Mouse (Mus musculus): ENCODE data around the gene Shc2. TPM values are rescaled to one million over a fixed set of nuclear protein-coding genes. Genes with fewer than 3 reads are reported as not detected.

Shc2 gene
- polyA plus RNA-seq, 1 experiment = 54.9 TPM

DNA sequence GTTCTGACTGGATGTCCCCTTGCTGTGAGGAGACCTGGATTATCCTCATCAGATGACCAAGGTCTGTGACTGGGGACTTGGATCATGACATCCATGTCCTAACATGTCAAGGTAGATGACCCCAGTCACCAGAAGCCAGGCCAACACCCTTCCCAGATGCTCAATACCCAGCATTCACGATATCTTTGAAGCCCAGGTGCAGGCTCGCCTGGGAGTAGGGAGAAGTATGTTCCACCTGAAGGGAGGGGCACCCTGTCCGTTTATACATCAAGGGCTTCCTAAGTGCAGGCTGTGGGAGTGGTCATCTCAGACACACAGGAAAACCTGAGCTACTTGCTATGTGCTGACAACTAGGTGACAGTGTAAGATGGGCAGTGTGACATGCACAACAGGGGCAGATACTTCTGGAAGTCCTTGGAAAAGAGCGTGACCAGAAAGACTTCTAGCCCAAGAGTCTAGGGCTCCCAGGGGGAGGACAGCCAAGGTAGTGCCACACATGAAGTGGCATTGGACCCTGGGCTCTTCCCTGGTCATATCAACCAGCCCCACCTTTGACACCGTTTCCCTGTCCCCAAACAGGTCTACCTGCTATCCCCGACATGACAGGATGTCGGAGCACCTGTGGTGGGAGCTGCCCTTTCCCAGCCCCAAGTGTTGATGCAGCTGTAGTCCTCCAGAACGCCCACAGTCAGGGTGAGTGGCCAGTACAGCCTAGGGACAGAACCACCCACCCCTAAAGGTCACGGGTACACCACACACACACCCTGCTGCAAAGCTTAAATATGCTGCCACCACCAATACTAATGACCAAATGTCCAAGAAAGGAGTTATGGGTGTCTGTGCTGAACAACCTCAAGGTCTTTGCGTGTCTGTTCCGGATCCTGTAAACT, 43.1 kb upstream of the Shc2 start:
- TF ChIP-seq CTCF (IDR thresholded peaks at IDR 0.05; ENCODE audit: borderline replicate concordance, extremely low read depth, insufficient read depth, insufficient read length) (no peak), POLR2A (IDR thresholded peaks at IDR 0.05; ENCODE audit: borderline replicate concordance, extremely low read depth, insufficient read depth, insufficient read length, poor library complexity, severe bottlenecking) (no peak)
- no peak for DNase-seq (ENCODE audit: low read depth)

DNA sequence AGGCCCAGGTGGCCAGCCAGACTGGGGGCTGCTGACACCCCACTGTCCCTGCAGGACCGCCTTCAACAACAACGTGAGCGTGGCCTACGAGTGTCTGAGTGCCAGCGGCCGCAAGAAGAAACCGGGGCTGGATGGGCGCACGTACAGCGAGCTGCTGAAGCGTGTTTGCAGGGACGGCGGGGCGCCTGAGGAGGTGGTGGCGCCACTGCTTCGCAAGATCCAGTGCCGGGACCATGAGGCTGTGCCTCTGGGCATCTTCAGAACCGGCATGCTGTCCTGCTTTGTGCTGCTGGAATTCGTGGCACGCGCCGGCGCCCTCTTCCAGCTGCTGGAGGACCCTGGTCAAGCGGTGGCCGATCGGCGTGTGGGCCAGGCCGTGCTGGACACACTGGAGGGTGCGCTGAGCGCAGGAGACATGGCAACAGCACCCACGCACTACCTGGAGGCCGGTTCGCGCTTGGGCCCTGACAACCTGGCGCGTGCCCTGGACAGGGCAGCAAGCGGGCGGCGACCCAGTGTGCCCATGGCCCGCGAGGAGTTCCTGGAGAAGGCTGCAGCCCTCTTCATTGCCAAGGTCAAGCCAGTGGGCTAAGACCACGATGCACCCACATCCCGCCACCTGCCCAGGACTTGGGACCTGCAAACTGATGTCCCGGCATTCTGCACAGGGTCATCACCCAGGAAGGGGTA, 37.8 kb upstream of the Shc2 start:
- DNase-seq (ENCODE audit: low read depth) = no peak
- TF ChIP-seq CTCF (IDR thresholded peaks at IDR 0.05; ENCODE audit: borderline replicate concordance, extremely low read depth, insufficient read depth, insufficient read length) (no peak), POLR2A (IDR thresholded peaks at IDR 0.05; ENCODE audit: borderline replicate concordance, extremely low read depth, insufficient read depth, insufficient read length, poor library complexity, severe bottlenecking) (no peak)

DNA sequence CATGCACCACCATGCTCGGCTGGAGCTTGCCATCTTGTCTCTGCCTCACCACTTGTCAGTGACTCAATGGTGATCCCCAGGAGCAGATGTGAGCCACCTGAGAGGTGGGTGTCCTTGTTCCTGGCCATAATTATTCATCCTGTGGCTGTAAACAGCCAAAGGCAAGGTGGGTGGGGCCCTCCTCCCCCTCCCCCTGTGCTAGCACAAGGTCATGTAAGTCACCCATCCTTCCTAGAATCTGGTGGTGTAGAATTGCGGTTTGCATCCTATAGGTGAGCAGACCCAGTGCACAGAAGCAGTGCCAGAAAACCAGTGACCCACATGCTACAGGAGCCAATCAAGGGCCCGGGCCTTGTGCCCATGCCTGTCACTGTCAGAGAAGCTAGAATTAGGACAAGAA, 35.3 kb upstream of the Shc2 start:
- DNase-seq (ENCODE audit: low read depth) = no peak
- TF ChIP-seq CTCF (IDR thresholded peaks at IDR 0.05; ENCODE audit: borderline replicate concordance, extremely low read depth, insufficient read depth, insufficient read length) = no peak
- no peak for TF ChIP-seq POLR2A (IDR thresholded peaks at IDR 0.05; ENCODE audit: borderline replicate concordance, extremely low read depth, insufficient read depth, insufficient read length, poor library complexity, severe bottlenecking)

DNA sequence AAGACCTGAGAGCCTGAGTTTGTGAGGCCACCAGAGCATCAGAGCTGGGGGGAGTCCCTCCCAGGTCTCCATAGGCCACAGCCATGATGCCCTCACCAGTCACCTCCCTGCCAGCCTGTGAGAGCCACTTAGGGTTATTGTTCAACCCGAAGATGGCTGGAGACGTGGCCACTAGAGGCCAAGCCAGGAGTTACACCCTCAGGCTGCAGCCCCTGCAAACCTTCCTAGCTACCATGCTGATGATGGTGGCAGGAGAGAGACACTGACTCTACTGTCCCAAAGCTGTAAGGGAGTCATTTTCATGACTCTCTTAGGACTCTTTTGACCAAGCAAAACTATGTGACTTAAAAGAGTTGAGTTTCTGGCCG, 34.4 kb upstream of the Shc2 start:
- DNase-seq (ENCODE audit: low read depth) = no peak

DNA sequence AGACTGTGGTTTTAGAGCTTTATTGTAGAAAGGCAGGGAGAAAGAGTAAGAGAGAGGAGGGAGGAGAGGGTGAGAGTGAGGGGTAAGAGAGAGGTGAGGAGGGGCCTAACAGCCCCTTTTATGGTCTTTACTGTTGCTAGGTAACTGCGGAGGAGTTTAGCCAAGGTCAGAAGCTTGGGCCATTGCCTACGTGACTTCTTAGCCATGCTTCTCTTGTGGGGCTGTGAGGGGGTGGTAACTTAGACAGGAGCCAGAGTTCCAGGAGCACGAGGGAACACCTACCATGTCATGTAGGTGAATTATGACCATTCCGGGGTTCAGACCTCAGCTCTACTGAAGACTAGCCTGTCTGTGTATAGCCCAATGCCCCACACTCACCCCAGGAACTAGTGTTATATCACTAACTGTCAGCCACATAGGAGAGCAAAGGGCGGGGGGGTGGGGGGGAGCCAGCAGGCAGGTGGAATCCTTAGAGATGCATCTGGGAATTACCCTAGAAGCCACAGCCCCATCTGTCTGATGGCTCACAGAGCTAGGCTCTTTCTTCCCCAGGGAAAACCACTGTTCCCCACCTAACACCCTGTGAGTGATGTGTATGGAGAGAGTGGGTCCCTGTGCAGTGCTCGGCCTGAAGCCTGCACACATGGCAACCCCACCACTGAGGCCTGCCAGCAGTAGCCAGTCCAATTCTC, 33.8 kb upstream of the Shc2 start:
- DNase-seq (ENCODE audit: low read depth) = no peak

More for the DNA sequence above, 34.4 kb upstream of the Shc2 start:
- TF ChIP-seq CTCF (IDR thresholded peaks at IDR 0.05; ENCODE audit: borderline replicate concordance, extremely low read depth, insufficient read depth, insufficient read length) = no peak
- TF ChIP-seq POLR2A (IDR thresholded peaks at IDR 0.05; ENCODE audit: borderline replicate concordance, extremely low read depth, insufficient read depth, insufficient read length, poor library complexity, severe bottlenecking) = no peak

DNA sequence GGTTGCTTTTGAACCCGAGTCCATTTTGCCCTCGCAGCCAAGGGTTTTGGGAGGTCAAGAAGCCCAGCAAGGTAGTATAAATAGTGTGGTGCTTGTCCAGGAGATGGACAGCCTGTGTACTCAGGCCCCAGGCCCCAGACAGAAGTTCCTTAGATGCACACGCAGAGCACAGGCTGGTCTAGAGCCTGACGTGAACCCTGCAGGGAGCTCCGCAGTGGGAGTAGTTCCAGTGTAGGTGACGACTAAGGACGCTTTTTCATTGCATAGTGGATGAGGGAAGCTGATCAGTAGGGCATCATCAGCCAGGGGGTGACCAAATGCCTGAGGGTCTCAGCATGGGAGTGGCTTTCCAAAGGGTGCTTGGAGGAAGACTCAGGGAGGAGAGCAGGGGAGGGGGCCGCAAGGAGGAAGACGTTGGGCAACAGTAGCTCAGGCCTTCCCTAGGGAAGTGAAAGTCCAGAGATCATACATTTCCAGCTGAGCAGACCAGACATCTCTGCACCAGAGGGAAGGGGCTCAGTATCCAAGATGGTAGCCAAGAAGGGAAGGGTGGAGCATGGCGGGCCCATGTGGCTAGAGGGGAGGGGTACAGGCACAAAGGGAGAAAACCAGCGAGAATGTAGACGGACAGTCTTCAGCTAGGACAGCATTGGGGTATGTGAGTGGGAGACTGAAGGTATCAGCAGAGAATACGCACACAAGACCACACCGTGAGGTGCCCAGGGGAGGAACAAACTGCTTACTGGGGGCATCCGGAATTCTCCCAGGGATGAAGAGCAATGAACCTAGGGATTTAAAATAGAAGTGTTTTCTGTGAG, 32.6 kb upstream of the Shc2 start:
- TF ChIP-seq CTCF (IDR thresholded peaks at IDR 0.05; ENCODE audit: borderline replicate concordance, extremely low read depth, insufficient read depth, insufficient read length) = no peak
- TF ChIP-seq POLR2A (IDR thresholded peaks at IDR 0.05; ENCODE audit: borderline replicate concordance, extremely low read depth, insufficient read depth, insufficient read length, poor library complexity, severe bottlenecking) = no peak
- no peak for DNase-seq (ENCODE audit: low read depth)

More for the DNA sequence above, 33.8 kb upstream of the Shc2 start:
- TF ChIP-seq POLR2A (IDR thresholded peaks at IDR 0.05; ENCODE audit: borderline replicate concordance, extremely low read depth, insufficient read depth, insufficient read length, poor library complexity, severe bottlenecking) = no peak
- TF ChIP-seq CTCF (IDR thresholded peaks at IDR 0.05; ENCODE audit: borderline replicate concordance, extremely low read depth, insufficient read depth, insufficient read length) = no peak

DNA sequence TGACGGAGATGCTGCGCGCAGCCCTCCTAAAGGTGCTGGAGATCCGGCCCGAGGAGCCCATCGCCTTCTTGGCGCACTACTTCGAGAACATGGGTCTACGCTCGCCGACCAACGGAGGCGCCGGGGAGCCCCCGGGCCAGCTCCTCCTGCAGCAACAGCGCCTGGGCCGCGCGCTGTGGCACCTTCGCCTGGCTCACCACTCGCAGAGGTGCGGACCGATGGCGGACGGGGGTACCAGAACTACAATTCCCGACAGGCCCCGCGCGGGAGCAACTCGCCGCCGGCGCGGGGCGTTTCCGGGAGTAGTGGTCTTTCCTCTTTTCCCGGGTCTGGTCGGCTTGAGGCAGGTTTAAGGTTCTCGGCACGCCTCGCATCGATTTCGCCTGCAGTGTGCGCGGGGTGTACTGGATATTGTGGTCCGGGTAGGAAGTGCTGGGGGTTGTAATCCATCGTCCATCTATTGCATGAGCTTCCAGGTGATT, 31.9 kb upstream of the Shc2 start:
- no peak for TF ChIP-seq POLR2A (IDR thresholded peaks at IDR 0.05; ENCODE audit: borderline replicate concordance, extremely low read depth, insufficient read depth, insufficient read length, poor library complexity, severe bottlenecking)
- no peak for TF ChIP-seq CTCF (IDR thresholded peaks at IDR 0.05; ENCODE audit: borderline replicate concordance, extremely low read depth, insufficient read depth, insufficient read length)
- peak; percentile 91 for DNase-seq (ENCODE audit: low read depth)

DNA sequence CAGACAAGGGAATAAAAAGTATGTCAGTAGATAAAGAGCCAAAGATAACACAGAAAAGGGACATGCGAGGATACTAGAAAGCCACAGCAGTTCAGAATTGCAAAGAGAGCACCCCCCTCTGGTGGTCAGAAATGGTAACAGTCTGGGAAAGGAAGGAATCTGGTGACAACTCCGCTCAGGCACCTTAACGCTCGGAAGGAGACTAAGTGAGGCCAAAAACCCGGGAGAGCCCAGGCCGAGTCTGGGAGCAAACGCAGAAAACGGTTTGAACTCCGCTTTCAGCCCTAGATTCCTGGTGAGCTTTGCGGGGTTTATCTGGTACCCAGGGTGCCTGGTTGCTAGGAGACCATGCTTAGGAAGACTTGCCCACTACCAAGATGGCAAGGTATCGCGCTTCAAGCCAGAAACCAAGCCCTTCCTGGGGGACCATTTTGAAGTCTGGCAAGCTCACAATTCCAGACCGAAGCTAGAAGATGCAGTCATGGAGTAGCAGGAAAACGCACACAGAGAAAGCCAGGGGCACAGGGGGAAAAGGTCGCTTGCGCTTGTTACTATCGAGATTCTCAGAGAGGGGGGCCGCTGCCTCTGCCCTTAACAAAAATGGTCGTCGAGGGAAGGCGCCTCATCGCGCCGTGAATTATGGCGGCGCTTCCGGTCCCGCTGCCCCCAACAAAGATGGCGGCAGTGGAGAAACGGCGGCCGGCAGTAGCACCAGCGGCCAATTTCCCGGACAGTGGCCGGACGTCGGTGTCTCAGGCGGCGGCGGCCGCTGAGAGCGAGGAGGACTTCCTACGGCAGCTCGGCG, 31.3 kb upstream of the Shc2 start, which contains the start of gene Tpgs1:
Gene Tpgs1, plus strand, starts transcription at position 599 of the 805 bp plus-strand sequence.
- TF ChIP-seq POLR2A (IDR thresholded peaks at IDR 0.05; ENCODE audit: borderline replicate concordance, extremely low read depth, insufficient read depth, insufficient read length, poor library complexity, severe bottlenecking) = no peak; the same call in 1 of the 2 replicates
- peak; percentile 82 for TF ChIP-seq CTCF (IDR thresholded peaks at IDR 0.05; ENCODE audit: borderline replicate concordance, extremely low read depth, insufficient read depth, insufficient read length)
- DNase-seq (ENCODE audit: low read depth) = peak; percentile 98

DNA sequence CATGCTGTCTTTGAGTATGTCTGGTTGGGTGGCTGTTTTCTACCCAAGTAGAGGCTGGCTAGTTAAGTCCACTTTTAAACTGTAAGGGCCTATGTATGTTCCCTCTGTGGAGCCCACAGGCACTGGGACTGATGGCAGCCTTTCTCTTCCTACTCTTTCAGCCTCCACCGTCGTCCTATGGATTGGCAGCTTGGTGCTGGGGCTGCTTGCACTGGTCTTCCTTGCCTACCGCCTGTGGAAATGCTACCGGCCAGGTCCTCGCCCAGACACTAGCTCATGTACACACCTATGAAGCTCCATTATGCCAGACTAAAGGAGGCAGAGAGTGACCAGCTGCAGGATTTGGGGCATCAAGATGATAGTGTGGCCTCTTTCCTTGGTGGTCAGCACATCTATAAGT, 30.4 kb upstream of the Shc2 start:
- TF ChIP-seq POLR2A (IDR thresholded peaks at IDR 0.05; ENCODE audit: borderline replicate concordance, extremely low read depth, insufficient read depth, insufficient read length, poor library complexity, severe bottlenecking) = no peak
- TF ChIP-seq CTCF (IDR thresholded peaks at IDR 0.05; ENCODE audit: borderline replicate concordance, extremely low read depth, insufficient read depth, insufficient read length) = no peak

DNA sequence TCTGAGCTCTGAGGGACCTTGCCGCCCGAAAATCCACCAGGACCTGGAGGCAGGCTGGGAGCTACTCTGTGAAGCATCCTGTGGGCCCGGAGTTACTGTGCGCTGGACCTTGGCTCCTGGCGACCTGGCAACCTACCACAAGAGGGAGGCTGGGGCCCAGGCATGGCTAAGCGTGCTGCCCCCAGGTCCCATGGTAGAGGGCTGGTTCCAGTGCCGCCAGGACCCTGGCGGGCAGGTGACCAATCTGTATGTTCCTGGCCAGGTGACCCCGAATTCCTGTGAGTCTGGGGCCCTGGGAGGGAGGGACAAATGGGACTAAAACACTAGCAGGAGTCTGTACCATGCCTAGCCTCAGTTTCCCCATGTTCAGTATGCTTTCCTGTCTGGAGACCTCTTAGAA, 28.8 kb upstream of the Shc2 start:
- TF ChIP-seq CTCF (IDR thresholded peaks at IDR 0.05; ENCODE audit: borderline replicate concordance, extremely low read depth, insufficient read depth, insufficient read length) = no peak
- TF ChIP-seq POLR2A (IDR thresholded peaks at IDR 0.05; ENCODE audit: borderline replicate concordance, extremely low read depth, insufficient read depth, insufficient read length, poor library complexity, severe bottlenecking) = no peak
- no peak for DNase-seq (ENCODE audit: low read depth)

More for the DNA sequence above, 30.4 kb upstream of the Shc2 start:
- DNase-seq (ENCODE audit: low read depth) = no peak
